In the genomic region with DNA sequence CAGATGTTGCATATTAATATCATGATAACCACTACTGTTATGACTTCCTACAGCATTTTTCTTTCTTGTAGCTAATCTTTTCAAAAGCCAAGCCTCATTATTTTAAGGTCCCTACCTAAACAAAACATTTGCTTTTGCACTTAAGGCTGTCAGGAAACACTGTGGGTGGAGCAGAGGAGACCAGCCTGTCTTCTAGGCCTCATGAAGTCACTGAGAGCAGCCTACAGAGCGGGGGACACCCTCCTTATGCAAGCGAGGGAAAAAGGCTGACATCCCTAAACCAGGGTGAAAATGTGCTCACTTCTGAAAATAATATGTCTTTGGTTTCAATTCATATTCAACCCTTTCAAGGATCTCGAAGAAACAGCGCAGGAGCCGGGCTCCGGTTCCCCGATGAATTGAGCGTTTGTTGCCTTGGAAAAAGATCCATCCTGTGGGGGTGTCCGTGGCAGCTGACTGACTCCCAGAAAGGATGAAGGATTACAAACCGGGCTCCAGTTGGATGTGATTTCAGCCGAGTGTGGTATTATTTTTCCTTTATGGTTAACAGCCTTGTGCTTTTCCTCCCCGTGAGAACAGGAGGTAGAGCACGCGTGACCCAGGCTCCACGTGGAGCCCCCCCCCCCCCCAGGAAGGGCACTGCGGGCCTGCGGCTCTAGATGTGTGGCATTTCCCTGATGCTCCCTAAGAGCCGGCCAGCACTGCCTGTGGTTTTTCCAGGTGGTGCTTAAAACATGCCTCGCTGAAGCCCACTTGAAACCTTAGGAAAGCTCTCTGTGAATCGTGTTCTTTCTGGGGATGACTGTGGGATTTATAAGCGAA, we compare ENCODE assay signal across 8 mouse cellular contexts.
DNase-seq lines count a peak whose midpoint lies in the region; ATAC-seq lines count a peak whose summit lies in the region.

No protein-coding gene starts in this region.

- no peaks in the 10 kb centered on the region for H3K9me3 ChIP-seq in kidney, embryonic 16.5 days (ENCODE audit: low read length)
- H3K9me3 ChIP-seq in liver, embryonic 11.5 days (ENCODE audit: control insufficient read depth, low read length) = no peaks in the 10 kb centered on the region

- H3K4me2 ChIP-seq in kidney, embryonic 16.5 days (replicated peaks; ENCODE audit: low read depth, low read length) = no peak overlapping the region
- H3K4me2 ChIP-seq in liver, embryonic 11.5 days = no peak overlapping the region

- H3K9ac ChIP-seq in kidney, embryonic 16.5 days (replicated peaks; ENCODE audit: low read length) = no peak overlapping the region
- H3K9ac ChIP-seq in liver, embryonic 11.5 days (ENCODE audit: low read depth, low read length) = no peak overlapping the region

- H3K27me3 ChIP-seq in kidney, embryonic 16.5 days (ENCODE audit: insufficient read depth, low read length) = no peaks in the 10 kb centered on the region
- H3K27me3 ChIP-seq in liver, embryonic 11.5 days (replicated peaks; ENCODE audit: control insufficient read depth, insufficient read depth, low read length) = no peaks in the 10 kb centered on the region

- DNase-seq in cerebellum, postnatal 10 days = peak; percentile 28 to 40
- no peak for DNase-seq in cerebellum, adult 9-11 months
- peak; percentile 18 for DNase-seq in kidney, postnatal 10 days
- peak; percentile 85 for DNase-seq in fibroblast of lung, adult 2 months (ENCODE audit: low read depth)
- DNase-seq in left cerebral cortex, postnatal 14 days (ENCODE audit: low spot score in 2 of 2) = peak; percentile 24 to 28
- no peak for DNase-seq in liver, embryonic 11.5 days (ENCODE audit: low spot score)

- no peak overlapping the region for H3K27ac ChIP-seq in kidney, embryonic 16.5 days (ENCODE audit: low read length)
- H3K27ac ChIP-seq in liver, embryonic 11.5 days (ENCODE audit: low read depth, low read length) = no peak overlapping the region

- no peak for ATAC-seq in kidney, embryonic 16.5 days (ENCODE audit: low FRiP score, low TSS enrichment)
- no peak for ATAC-seq in megakaryocyte progenitor cell, adult 5-6 weeks (replicated peaks; ENCODE audit: poor library complexity)
- ATAC-seq in liver, embryonic 11.5 days (replicated peaks; ENCODE audit: low FRiP score) = no peak

- peaks cover 7% of the 10 kb centered on the region for H3K4me1 ChIP-seq in kidney, embryonic 16.5 days (ENCODE audit: insufficient read depth, low read length)
- H3K4me1 ChIP-seq in liver, embryonic 11.5 days (replicated peaks; ENCODE audit: control insufficient read depth, insufficient read depth, low read length) = no peaks in the 10 kb centered on the region

- 42% methylated on average over 20 of the region's 21 CpGs for WGBS in kidney, embryonic 16.5 days
- 82% methylated on average over 21 of the region's 21 CpGs for WGBS in liver, embryonic 11.5 days

- intact Hi-C loops in left cerebral cortex, postnatal 14 days (cut with DNase I) = no loop called here

- no peaks in the 10 kb centered on the region for H3K36me3 ChIP-seq in kidney, embryonic 16.5 days (ENCODE audit: insufficient read depth, low read length)
- no peaks in the 10 kb centered on the region for H3K36me3 ChIP-seq in liver, embryonic 11.5 days (ENCODE audit: control insufficient read depth, insufficient read depth, low read length)

- no peak overlapping the region for H3K4me3 ChIP-seq in kidney, embryonic 16.5 days (ENCODE audit: low read length)
- no peak overlapping the region for H3K4me3 ChIP-seq in liver, embryonic 11.5 days (ENCODE audit: low read depth, low read length)

Comparison
In these comparisons a context has a peak if more than half of its experiments do, and no peak if none do; other contexts are left out.
1. DNase-seq: peak in cerebellum, postnatal 10 days (2 of 2), kidney, postnatal 10 days (single experiment), fibroblast of lung, adult 2 months (single experiment) and left cerebral cortex, postnatal 14 days (2 of 2); none in cerebellum, adult 9-11 months (single experiment) and liver, embryonic 11.5 days (single experiment).